Mouse (Mus musculus) cortical plate, adult 2 months (tissue): ENCODE data around the gene Gm47955. TPM values are rescaled to one million over a fixed set of nuclear protein-coding genes. Genes with fewer than 3 reads are reported as not detected.
"Not testable (repeated sequence)": the region's sequence is repeated elsewhere in the genome, so short reads cannot be mapped to it uniquely, and the experiment has no call there.

ENCODE experiments used
- H3K27ac ChIP-seq: fragments of 200-500 bp; 2 replicates; pipeline ENCODE4 v1.5.1; 2012; ENCODE audit warnings: low read length, control low read depth, inconsistent platforms; ENCODE audit not compliant: insufficient read depth
- H3K4me1 ChIP-seq: fragments of 200-500 bp; 2 replicates; pipeline ENCODE4 v1.6.1; 2011; ENCODE audit warnings: low read length; ENCODE audit not compliant: control insufficient read depth, insufficient read depth
- H3K4me3 ChIP-seq: fragments of 200-500 bp; 2 replicates; pipeline ENCODE4 v1.5.1; 2011; ENCODE audit warnings: mild to moderate bottlenecking, low read length, control low read depth; ENCODE audit not compliant: insufficient read depth
- CTCF ChIP-seq: fragments of 200-500 bp; IDR thresholded peaks from 2 replicates; pipeline ENCODE4 v1.5.1; 2011; ENCODE audit warnings: mild to moderate bottlenecking, control low read depth, low read length; ENCODE audit not compliant: insufficient read depth; ENCODE audit errors: extremely low read depth
- POLR2A ChIP-seq: fragments of 200-500 bp; IDR thresholded peaks from 2 replicates; pipeline ENCODE4 v1.6.1; 2011; ENCODE audit warnings: mild to moderate bottlenecking, low read length, control low read depth; ENCODE audit not compliant: insufficient read depth; ENCODE audit errors: extremely low read depth
- polyA plus RNA-seq: library from polyadenylated mRNA; depleted of rRNA; stranded (reverse); fragments of >200 nt; gene quantifications from 2 replicates; pipeline ENCODE4 v1.2.3, GENCODE M21; 2012; rRNA removed

The Gm47955 gene
- polyA plus RNA-seq, 1 experiment: not detected

DNA sequence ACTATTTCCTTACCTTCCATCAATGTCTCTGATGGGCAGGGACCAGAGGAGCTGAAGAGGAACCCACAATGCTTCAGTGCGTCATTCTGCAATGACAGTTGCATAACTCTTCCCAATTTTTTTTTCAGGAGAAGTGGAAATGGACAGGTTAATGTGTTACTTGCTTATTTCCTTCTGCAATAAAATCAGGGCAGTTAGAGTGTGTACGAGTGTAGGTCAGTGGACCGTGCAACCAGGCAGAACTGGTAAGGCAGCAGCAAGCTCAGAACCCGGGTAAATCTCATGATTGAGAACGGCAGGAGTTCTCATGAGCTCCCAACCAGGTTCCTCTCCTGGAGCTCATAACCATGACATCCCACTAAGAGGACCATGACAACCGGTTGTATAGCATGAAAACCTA, 32.0 kb downstream of the Gm47955 start:
- H3K27ac ChIP-seq: no peak overlapping the region
- 0 out of 2 replicates have a peak, but pooled peaks cover 1% of the 10 kb centered on the region for H3K4me1 ChIP-seq
- H3K4me3 ChIP-seq: no peak overlapping the region
- TF ChIP-seq CTCF: no peak
- TF ChIP-seq POLR2A: no peak

GRCm38 (mm10) chr1:82993947-82994346, 33.9 kb downstream of the Gm47955 start:
- TF ChIP-seq POLR2A: no peak
- TF ChIP-seq CTCF: no peak
- no peak overlapping the region for H3K27ac ChIP-seq
- H3K4me1 ChIP-seq: no peaks in the 10 kb centered on the region
- no peak overlapping the region for H3K4me3 ChIP-seq

- H3K4me1 ChIP-seq, H3K27ac ChIP-seq, H3K4me3 ChIP-seq: not testable (repeated sequence)
Observed at GRCm38 (mm10) chr1:83000306-83000705, 40.2 kb downstream of the Gm47955 start, which contains the start of gene Gm47959. Gene Gm47959, plus strand, starts transcription at chr1:83000548.

- Histone ChIP-seq H3K4me1 (no peaks in the 10 kb centered on the region), H3K4me3 (no peak overlapping the region), H3K27ac (no peak overlapping the region)
- TF ChIP-seq POLR2A (no peak), CTCF (no peak)
Observed at GRCm38 (mm10) chr1:83006218-83007179, 46.4 kb downstream of the Gm47955 start.

- no peak overlapping the region for H3K27ac ChIP-seq
- TF ChIP-seq POLR2A: no peak
- no peaks in the 10 kb centered on the region for H3K4me1 ChIP-seq
- no peak overlapping the region for H3K4me3 ChIP-seq
Observed at GRCm38 (mm10) chr1:83007471-83007870, 47.4 kb downstream of the Gm47955 start.

Other genes with a start within 250 kb of the Gm47955 start
- 365 and 371 TPM in 2 replicates for gene Mff, start 235.4 kb upstream of the Gm47955 start, polyA plus RNA-seq
- not detected in 2 replicates for gene Tm4sf20, start 191.8 kb upstream of the Gm47955 start, polyA plus RNA-seq
- not detected in 2 replicates for gene Gm47791, start 189.0 kb upstream of the Gm47955 start, polyA plus RNA-seq
- 37.5 and 39.5 TPM in 2 replicates for gene Agfg1, start 120.8 kb upstream of the Gm47955 start, polyA plus RNA-seq
- 2.1 and 2.2 TPM in 2 replicates for gene A030005L19Rik, start 47.0 kb upstream of the Gm47955 start, polyA plus RNA-seq
- 0.19 TPM in 1 of 2 replicates, not detected in the other for gene A030014E15Rik, start 35.4 kb upstream of the Gm47955 start, polyA plus RNA-seq
- not detected in 2 replicates for gene Gm6217, start 28.9 kb upstream of the Gm47955 start, polyA plus RNA-seq
- gene A030003K21Rik, start 16.9 kb upstream of the Gm47955 start, polyA plus RNA-seq: not detected in 2 replicates
- gene Gm7544, start 4.3 kb upstream of the Gm47955 start, polyA plus RNA-seq: not detected in 2 replicates
- not detected in 2 replicates for gene Gm47959, start 40.3 kb downstream of the Gm47955 start, polyA plus RNA-seq
- 3.9 and 5.2 TPM in 2 replicates for gene Slc19a3, start 78.2 kb downstream of the Gm47955 start, polyA plus RNA-seq
- not detected in 2 replicates for gene Krtap28-10, start 82.2 kb downstream of the Gm47955 start, polyA plus RNA-seq
- gene Gm47969, start 84.6 kb downstream of the Gm47955 start, polyA plus RNA-seq: 0.09 TPM in 1 of 2 replicates, not detected in the other
- gene A030005K14Rik, start 99.1 kb downstream of the Gm47955 start, polyA plus RNA-seq: not detected in 2 replicates
- gene Krtap28-13, start 100.6 kb downstream of the Gm47955 start, polyA plus RNA-seq: 0.30 TPM in 1 of 2 replicates, not detected in the other
- not detected in 2 replicates for gene Ccl20, start 156.5 kb downstream of the Gm47955 start, polyA plus RNA-seq
- gene Daw1, start 199.5 kb downstream of the Gm47955 start, polyA plus RNA-seq: 0.30 and 0.56 TPM in 2 replicates